10 mouse cellular contexts compared by ENCODE assay signal in the genomic region with DNA sequence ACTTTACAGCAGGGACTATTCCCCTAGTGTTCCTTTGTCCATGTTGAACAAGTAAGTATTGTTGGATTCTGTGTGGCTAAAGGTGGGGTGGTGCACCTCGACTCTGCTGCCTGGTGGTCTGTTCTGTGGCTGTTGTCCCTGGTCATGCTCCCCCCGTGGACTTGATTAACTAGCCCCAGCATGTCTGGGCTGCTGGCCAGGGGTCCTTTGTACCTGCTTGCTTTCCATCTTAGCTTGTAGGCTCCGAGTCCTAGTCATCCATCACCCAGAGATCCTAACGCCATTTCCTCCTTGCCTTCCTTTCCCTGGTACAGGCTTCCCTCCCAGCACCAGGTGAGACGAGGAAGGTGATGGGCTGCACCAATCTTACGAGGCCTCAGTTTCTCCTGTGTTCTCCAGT. TPM values are rescaled to one million over a fixed set of nuclear protein-coding genes. Genes with fewer than 3 reads are reported as not detected.
DNase-seq lines count a peak whose midpoint lies in the region; ATAC-seq and TF ChIP-seq lines count a peak whose summit lies in the region.
"Had no signal": no experiment of that assay in that cellular context is flagged by ENCODE, and none has a peak within 500 bp of the region (broad histone marks: within the 10 kb centered on the region; RNA-seq: fewer than 3 reads in every experiment).

No protein-coding gene starts in this region.

- no peaks in the 10 kb centered on the region for H3K36me3 ChIP-seq in lung, postnatal 0 days (ENCODE audit: insufficient read depth, low read length)
- no peaks in the 10 kb centered on the region for H3K36me3 ChIP-seq in limb, embryonic 11.5 days (ENCODE audit: control insufficient read depth, insufficient read depth, low read length)
- H3K36me3 ChIP-seq in stomach, embryonic 15.5 days = no peaks in the 10 kb centered on the region

- no peak for ATAC-seq in lung, postnatal 0 days
- no peak for ATAC-seq in limb, embryonic 11.5 days (ENCODE audit: insufficient number of reproducible peaks, low FRiP score, low TSS enrichment, low read depth)
- ATAC-seq in stomach, embryonic 15.5 days (ENCODE audit: insufficient read depth, low FRiP score, low read depth) = no peak

- no peak for TF ChIP-seq EP300 in lung, postnatal 0 days (IDR thresholded peaks at IDR 0.05)

- 0 out of 2 replicates have a peak, but pooled peaks cover 6% of the 10 kb centered on the region for H3K27me3 ChIP-seq in lung, postnatal 0 days (replicated peaks; ENCODE audit: insufficient read depth, low read length)
- peaks cover 14% of the 10 kb centered on the region; the same call in 1 of the 2 replicates for H3K27me3 ChIP-seq in limb, embryonic 11.5 days (ENCODE audit: control insufficient read depth, insufficient read depth, low read length)
- no peaks in the 10 kb centered on the region for H3K27me3 ChIP-seq in stomach, embryonic 15.5 days (replicated peaks)

- H3K4me3 ChIP-seq in lung, postnatal 0 days (ENCODE audit: low read depth, low read length) = no peak overlapping the region
- no peak overlapping the region for H3K4me3 ChIP-seq in limb, embryonic 11.5 days (ENCODE audit: low read depth, low read length)
- H3K4me3 ChIP-seq in stomach, embryonic 15.5 days (replicated peaks) = peak overlapping the region; percentile 66

- H3K4me2 ChIP-seq in lung, postnatal 0 days (replicated peaks; ENCODE audit: low read depth, low read length) = peak overlapping the region; percentile 87
- peak overlapping the region; percentile 99; the same call in 1 of the 2 replicates for H3K4me2 ChIP-seq in limb, embryonic 11.5 days (ENCODE audit: low read depth, severe bottlenecking)
- peak overlapping the region; percentile 87 for H3K4me2 ChIP-seq in stomach, embryonic 15.5 days

- 47% methylated on average over 6 of the region's 6 CpGs for WGBS in lung, postnatal 0 days
- 55% methylated on average over 6 of the region's 6 CpGs for WGBS in limb, embryonic 11.5 days
- WGBS in stomach, embryonic 15.5 days = 50% methylated on average over 6 of the region's 6 CpGs

- no peak overlapping the region for H3K9ac ChIP-seq in lung, postnatal 0 days (replicated peaks; ENCODE audit: low read depth)
- no peak overlapping the region; the same call in 1 of the 2 replicates for H3K9ac ChIP-seq in limb, embryonic 11.5 days (ENCODE audit: low read length)
- H3K9ac ChIP-seq in stomach, embryonic 15.5 days = no peak overlapping the region

- DNase-seq in heart, adult 11 months = peak; percentile 90
- DNase-seq in heart, adult 9 months (ENCODE audit: low spot score in 2 of 2) = no peak
- no peak for DNase-seq in lung, postnatal 0 days (ENCODE audit: low spot score)
- no peak for DNase-seq in lung, postnatal 25 days (ENCODE audit: low spot score)
- peak; percentile 26 for DNase-seq in limb, embryonic 11.5 days (ENCODE audit: low spot score)
- no peak for DNase-seq in adrenal gland, postnatal 4 days (ENCODE audit: low spot score in 2 of 2)
- no peak for DNase-seq in kidney, postnatal 36 days
- DNase-seq: B cell, adult 2 months; right cerebral cortex, postnatal 4 days had no signal

- no peak for TF ChIP-seq CTCF in lung, postnatal 0 days (IDR thresholded peaks at IDR 0.05)

- H3K9me3 ChIP-seq in lung, postnatal 0 days (ENCODE audit: low read length) = no peaks in the 10 kb centered on the region
- H3K9me3 ChIP-seq in limb, embryonic 11.5 days (ENCODE audit: control insufficient read depth, low read length) = no peaks in the 10 kb centered on the region
- no peaks in the 10 kb centered on the region for H3K9me3 ChIP-seq in stomach, embryonic 15.5 days

- H3K27ac ChIP-seq in lung, postnatal 0 days (ENCODE audit: low read length) = peak overlapping the region; percentile 78; the same call in 1 of the 2 replicates
- H3K27ac ChIP-seq in limb, embryonic 11.5 days (replicated peaks; ENCODE audit: low read depth, low read length) = no peak overlapping the region; the same call in 1 of the 2 replicates
- H3K27ac ChIP-seq in stomach, embryonic 15.5 days = no peak overlapping the region

- H3K4me1 ChIP-seq in lung, postnatal 0 days (ENCODE audit: insufficient read depth, low read depth, low read length) = peaks cover 6% of the 10 kb centered on the region; the same call in 1 of the 2 replicates
- peaks cover 4% of the 10 kb centered on the region for H3K4me1 ChIP-seq in limb, embryonic 11.5 days (ENCODE audit: control insufficient read depth, insufficient read depth, low read length)
- peaks cover 12% of the 10 kb centered on the region for H3K4me1 ChIP-seq in stomach, embryonic 15.5 days

RNA-seq across cellular contexts. Expression of a gene that starts 1.7 kb away (rescaled TPM):
- polyA plus RNA-seq in lung, postnatal 0 days (2015; fragmentation: Nextera tagmentation; extraction: Ambion mirVana) = 116 and 147 TPM in 2 replicates
- 24.7 and 25.7 TPM in 2 replicates for polyA plus RNA-seq in limb, embryonic 11.5 days (2014; fragmentation: Nextera tagmentation; extraction: Ambion mirVana)
- polyA plus RNA-seq in stomach, embryonic 15.5 days (2015; fragmentation: Nextera tagmentation; extraction: Ambion mirVana) = 58.0 and 67.7 TPM in 2 replicates
- total RNA-seq in adrenal gland, postnatal 4 days (2021) = 10 to 100 TPM; 14.2 to 20.3 TPM

Comparison
In these comparisons a context has a peak if more than half of its experiments do, and no peak if none do; other contexts are left out.
1. DNase-seq: peak in heart, adult 11 months (single experiment) and limb, embryonic 11.5 days (single experiment); none in heart, adult 9 months (0 of 2), lung, postnatal 0 days (single experiment), lung, postnatal 25 days (single experiment), adrenal gland, postnatal 4 days (0 of 2) and kidney, postnatal 36 days (0 of 2).
2. Peak in every context shown above with its lines, with median percentiles within 50 percentile points of each other: H3K4me2 ChIP-seq.